Mouse (Mus musculus): Measurements from ENCODE around the gene Dock9.

GRCm38 (mm10) chr14:121495741-121496140, 301.9 kb downstream of the Dock9 start:
- TF ChIP-seq CTCF (IDR thresholded peaks at IDR 0.05; ENCODE audit: low read depth) (no peak), EP300 (optimal IDR thresholded peaks at IDR 0.05) (no peak)

Data from stomach, postnatal 0 days (tissue).